Mouse (Mus musculus) C2C12 (cell line): ENCODE results near the gene Foxo3. TPM values are rescaled to one million over a fixed set of nuclear protein-coding genes. Genes with fewer than 3 reads are reported as not detected.

ENCODE experiments used
- H3K27me3 ChIP-seq: one replicate; pipeline ENCODE4 v1.6.1; 2011; ENCODE audit not compliant: control insufficient read depth, insufficient read depth, insufficient read length
- H3K36me3 ChIP-seq: one replicate; pipeline ENCODE4 v1.6.1; 2011; ENCODE audit not compliant: control insufficient read depth, insufficient read depth
- H3K4me3 ChIP-seq: one replicate; pipeline ENCODE4 v1.5.1; 2011; ENCODE audit warnings: mild to moderate bottlenecking, control low read depth; ENCODE audit not compliant: poor library complexity, insufficient read depth, severe bottlenecking
- H3K79me2 ChIP-seq: one replicate; pipeline ENCODE4 v1.6.1; 2011; ENCODE audit not compliant: control insufficient read depth, insufficient read depth
- H3K79me3 ChIP-seq: one replicate; pipeline ENCODE4 v1.6.1; 2011; ENCODE audit warnings: low read depth, control low read depth
- H3ac ChIP-seq: one replicate; pipeline ENCODE3; 2011; ENCODE audit warnings: low read depth; ENCODE audit not compliant: control insufficient read depth, insufficient read length
- CEBPB ChIP-seq: IDR thresholded peaks from one replicate; pipeline ENCODE4 v1.6.1; 2011; ENCODE audit warnings: low read depth, mild to moderate bottlenecking, control low read depth, moderate library complexity
- CTCF ChIP-seq: IDR thresholded peaks from one replicate; pipeline ENCODE4 v1.5.1; 2011; ENCODE audit not compliant: control insufficient read depth, insufficient read depth, insufficient read length
- FOSL1 ChIP-seq: IDR thresholded peaks from one replicate; pipeline ENCODE4 v1.8.0; 2011; ENCODE audit warnings: mild to moderate bottlenecking, low read length; ENCODE audit not compliant: poor library complexity, insufficient read depth, severe bottlenecking
- MAX ChIP-seq: IDR thresholded peaks from one replicate; pipeline ENCODE4 v1.6.1; 2011; ENCODE audit warnings: mild to moderate bottlenecking, control low read depth
- MYOD1 ChIP-seq: IDR thresholded peaks from one replicate; pipeline ENCODE4 v1.6.1; 2011; ENCODE audit warnings: low read depth; ENCODE audit not compliant: control insufficient read depth, insufficient read length
- MYOG ChIP-seq: IDR thresholded peaks from one replicate; pipeline ENCODE4 v1.6.1; 2011; ENCODE audit not compliant: control insufficient read depth, insufficient read length; ENCODE audit errors: extremely low read depth
- USF1 ChIP-seq: IDR thresholded peaks from one replicate; pipeline ENCODE4 v1.6.1; 2011; ENCODE audit warnings: low read depth, mild to moderate bottlenecking, control low read depth, moderate library complexity
- long read RNA-seq, 2 experiments: library from polyadenylated mRNA; unstranded; transcript quantifications; one replicate each; pipeline ENCODE4 v2.0.0; 2019 to 2020
- polyA plus RNA-seq: library from polyadenylated mRNA; unstranded; fragments of >200 nt; fragmentation: generic; extraction: Trizol; gene quantifications from one replicate; pipeline ENCODE4 v1.2.1, GENCODE M21; 2012; ENCODE audit warnings: missing spikeins

Gene Foxo3
- polyA plus RNA-seq, result 4.8 TPM
- long read RNA-seq, experiment 1, partial matches to known transcripts, result 1 of 17 reads
- long read RNA-seq, experiment 1, other reads (novel, unspliced or antisense), result 15 of 17 reads
- long read RNA-seq, experiment 2, full-length matches to known transcripts, result 7 of 9 reads
- long read RNA-seq, experiment 2, partial matches to known transcripts, result 1 of 9 reads
- long read RNA-seq, experiment 2, other reads (novel, unspliced or antisense), result 1 of 9 reads

DNA sequence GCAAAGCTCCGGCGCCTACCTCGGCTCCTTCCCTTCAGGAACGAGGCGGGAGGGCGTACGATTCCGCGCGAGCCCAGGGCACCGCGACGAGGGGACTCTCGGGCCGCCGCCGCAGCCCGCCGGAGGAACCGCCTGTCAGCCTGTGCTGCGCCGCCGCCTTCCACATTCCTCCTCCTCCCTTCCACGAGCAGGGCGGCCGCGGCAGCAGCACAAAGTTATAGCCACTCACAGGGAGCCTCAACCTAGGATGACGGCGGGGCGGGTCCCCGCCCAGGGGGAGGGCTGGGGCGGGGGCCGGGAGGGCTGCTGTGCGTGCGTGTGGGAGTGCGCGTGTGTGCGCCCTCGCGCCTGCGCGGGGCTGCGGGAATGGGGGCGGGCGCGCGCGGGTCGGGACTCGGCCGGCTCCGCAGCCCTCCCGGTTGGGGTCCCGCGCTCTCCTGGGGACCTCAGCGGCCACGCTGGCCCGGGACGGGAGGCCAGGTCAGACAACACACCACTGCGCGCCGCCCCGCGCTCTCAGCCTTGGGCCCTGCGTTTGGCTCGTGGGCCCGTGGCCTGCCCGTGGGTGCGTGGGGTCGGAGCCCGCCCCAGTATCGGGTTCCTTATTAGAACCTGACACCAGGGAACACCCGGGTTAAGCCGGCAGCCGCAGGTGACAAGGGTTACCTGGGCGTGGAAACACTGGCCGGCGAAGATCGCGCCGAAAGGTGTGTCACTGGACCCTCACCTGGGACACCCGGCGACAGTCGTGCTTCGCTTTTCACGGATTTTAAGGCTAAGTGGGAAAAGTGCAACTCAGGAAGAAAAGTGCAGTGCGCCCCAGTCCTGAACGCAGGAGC, at the start of gene Foxo3:
TSS of gene Foxo3 (minus strand) at position 249 of the 839 bp plus-strand sequence.
- H3K27me3 ChIP-seq, result peaks cover 3% of the 10 kb centered on the region
- peak within 1 kb of the TSS; percentile 89 for H3ac ChIP-seq
- peaks cover 5% of the 10 kb centered on the region for H3K36me3 ChIP-seq
- H3K4me3 ChIP-seq, result peak within 1 kb of the TSS; percentile 68
- TF ChIP-seq MAX (peak; percentile 67), CEBPB (no peak)
- no peaks in the 10 kb centered on the region for H3K79me3 ChIP-seq
- H3K79me2 ChIP-seq, result peaks cover 1% of the 10 kb centered on the region

DNA sequence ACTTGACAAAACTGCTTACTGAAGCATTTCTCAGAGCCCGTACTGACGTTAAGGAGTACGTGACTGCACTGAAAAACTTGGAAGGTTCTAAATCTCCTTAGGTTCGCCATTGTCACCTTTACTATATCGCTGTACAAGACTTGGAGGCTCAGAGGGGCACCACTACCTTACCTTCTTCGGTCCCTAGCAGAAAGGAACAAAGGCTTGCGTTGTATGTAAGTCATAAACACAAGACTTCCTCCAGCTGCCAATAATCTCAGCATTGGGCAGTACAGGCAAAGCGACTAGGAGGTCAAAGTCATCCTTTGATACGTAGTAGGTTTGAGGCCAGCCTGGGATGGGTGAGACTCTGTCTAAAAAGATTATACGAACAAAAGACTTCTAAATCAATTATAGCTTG, 48.8 kb upstream of the Foxo3 start:
- H3K79me2 ChIP-seq, result no peaks in the 10 kb centered on the region
- no peaks in the 10 kb centered on the region for H3K27me3 ChIP-seq
- no peak for TF ChIP-seq MAX
- TF ChIP-seq CEBPB, result no peak
- TF ChIP-seq USF1, result no peak
- TF ChIP-seq MYOD1, result no peak
- no peaks in the 10 kb centered on the region for H3K79me3 ChIP-seq
- no peak overlapping the region for H3ac ChIP-seq
- H3K4me3 ChIP-seq, result no peak overlapping the region
- H3K36me3 ChIP-seq, result no peaks in the 10 kb centered on the region

DNA sequence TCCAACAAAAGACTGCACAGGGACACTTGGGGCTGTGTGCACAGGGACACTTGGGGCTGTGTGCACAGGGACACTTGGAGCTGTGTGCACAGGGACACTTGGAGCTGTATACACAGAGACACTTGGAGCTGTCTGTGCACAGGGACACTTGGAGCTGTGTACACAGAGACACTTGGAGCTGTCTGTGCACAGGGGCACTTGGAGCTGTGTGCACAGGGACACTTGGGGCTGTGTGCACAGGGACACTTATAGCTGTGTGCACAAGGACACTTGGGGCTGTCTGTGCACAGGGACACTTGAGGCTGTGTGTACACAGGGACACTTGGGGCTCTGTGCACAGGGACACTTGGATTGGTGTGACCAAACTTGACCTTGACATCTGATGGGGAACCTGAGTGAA, 47.4 kb upstream of the Foxo3 start:
- Histone ChIP-seq H3K36me3 (no peaks in the 10 kb centered on the region), H3ac (no peak overlapping the region), H3K79me2 (no peaks in the 10 kb centered on the region), H3K79me3 (no peaks in the 10 kb centered on the region), H3K27me3 (no peaks in the 10 kb centered on the region), H3K4me3 (no peak overlapping the region)
- TF ChIP-seq MYOD1 (no peak), MAX (no peak), CTCF (no peak), FOSL1 (no peak), USF1 (no peak), CEBPB (no peak), MYOG (no peak)

- H3K79me2 ChIP-seq, result no peaks in the 10 kb centered on the region
- H3ac ChIP-seq, result no peak overlapping the region
- no peaks in the 10 kb centered on the region for H3K79me3 ChIP-seq
- TF ChIP-seq CTCF (no peak), MAX (no peak), CEBPB (no peak), USF1 (no peak), MYOD1 (no peak), MYOG (no peak), FOSL1 (no peak)
- no peak overlapping the region for H3K4me3 ChIP-seq
- no peaks in the 10 kb centered on the region for H3K27me3 ChIP-seq
- no peaks in the 10 kb centered on the region for H3K36me3 ChIP-seq
Measured at GRCm38 (mm10) chr10:42313222-42313786, 36.7 kb upstream of the Foxo3 start.

- H3ac ChIP-seq, result no peak overlapping the region
- no peaks in the 10 kb centered on the region for H3K36me3 ChIP-seq
- H3K4me3 ChIP-seq, result no peak overlapping the region
- TF ChIP-seq USF1 (no peak), MAX (no peak), CTCF (no peak), MYOD1 (no peak), FOSL1 (no peak), MYOG (no peak), CEBPB (no peak)
- no peaks in the 10 kb centered on the region for H3K79me2 ChIP-seq
- no peaks in the 10 kb centered on the region for H3K79me3 ChIP-seq
- H3K27me3 ChIP-seq, result no peaks in the 10 kb centered on the region
Measured at GRCm38 (mm10) chr10:42312557-42312956, 36.0 kb upstream of the Foxo3 start.
